Mouse (Mus musculus) liver, embryonic 14.5 days (tissue): Measurements from ENCODE around the gene Cry1.

Experiments used
- CTCF ChIP-seq: IDR thresholded peaks from 2 replicates; pipeline ENCODE4 v1.5.1; 2016; ENCODE audit warnings: antibody characterized with exemption, low read depth, control low read depth
- EP300 ChIP-seq: IDR thresholded peaks from 2 replicates; pipeline ENCODE4 v1.6.1; 2016; ENCODE audit warnings: antibody characterized with exemption, low read depth

- TF ChIP-seq CTCF: no peak
- TF ChIP-seq EP300: no peak
Measured at GRCm38 (mm10) chr10:85101841-85102240, 83.0 kb downstream of the Cry1 start.
